Mouse (Mus musculus) Patski (cell line): ENCODE measurements around the gene Pcx. TPM values are rescaled to one million over a fixed set of nuclear protein-coding genes. Genes with fewer than 3 reads are reported as not detected.

ENCODE experiments used
- ATAC-seq: fragments of 100-300 bp; one replicate; pipeline ENCODE4 v1.8.0; 2021
- CTCF ChIA-PET: fragments of 350-600 bp; sonication (Branson Sonifier 250); formaldehyde crosslinking; loops from one replicate; lab custom pipeline; 2022; ENCODE audit warnings: inconsistent platforms; lab: Charles Lee
- POLR2A ChIA-PET: fragments of 350-600 bp; sonication (Branson Sonifier 250); formaldehyde crosslinking; loops from one replicate; lab custom pipeline; 2022; ENCODE audit warnings: antibody characterized with exemption, inconsistent platforms; lab: Charles Lee
- DNase-seq: peaks from one replicate; pipeline ENCODE4 v3.0.0-alpha.2; 2011; ENCODE audit warnings: low read depth, low spot score
- H3K27me3 ChIP-seq: fragments of 371-371 bp; one replicate; pipeline ENCODE4 v1.5.1; 2021
- CTCF ChIP-seq: fragments of 100-300 bp; IDR thresholded peaks from one replicate; pipeline ENCODE4 v1.5.1; 2021
- in situ Hi-C: fragments of 300-500 bp; cut with MboI; formaldehyde crosslinking; loops from 3 replicates; pipeline ENCODE4 v1.11.1; 2018; ENCODE audit warnings: low pct_unique_long_range_greater_than_20kb, mixed read lengths
- polyA plus RNA-seq: library from polyadenylated mRNA; unstranded; gene quantifications from one replicate; pipeline ENCODE4 v1.2.3, GENCODE M21; 2021

Gene Pcx
- polyA plus RNA-seq, 1 experiment from 2014 or later, result 21.5 TPM

DNA sequence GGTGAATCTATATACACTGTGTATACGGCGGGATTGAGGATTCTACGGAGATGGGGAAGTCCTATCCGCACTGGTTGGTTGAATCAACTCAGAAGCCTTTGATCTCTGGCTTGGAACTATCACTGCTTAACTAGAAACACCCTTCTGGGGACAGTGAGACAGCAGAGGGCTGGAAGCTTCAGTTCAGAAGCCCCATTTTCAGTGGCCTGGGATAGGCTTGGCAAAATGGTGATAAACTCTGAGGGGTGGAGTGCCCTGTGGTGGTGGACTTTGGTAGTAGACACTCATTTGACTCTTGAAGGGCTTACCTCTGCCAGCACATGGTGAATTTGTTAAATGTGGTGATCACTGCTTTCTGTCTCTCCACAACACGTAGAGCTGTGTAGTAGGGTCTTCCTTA is 55.4 kb downstream of the Pcx start:
- no peak for ATAC-seq
- POLR2A ChIA-PET, result no interaction called here
- no peak for TF ChIP-seq CTCF
- in situ Hi-C loops, result no loop called here
- DNase-seq, result no peak
- CTCF ChIA-PET, result interaction anchor here (0.8 kb wide), 1 partner anchor 10 kb away, joined by 3 read pairs; no protein-coding TSS in a partner anchor
- H3K27me3 ChIP-seq, result no peaks in the 10 kb centered on the region

DNA sequence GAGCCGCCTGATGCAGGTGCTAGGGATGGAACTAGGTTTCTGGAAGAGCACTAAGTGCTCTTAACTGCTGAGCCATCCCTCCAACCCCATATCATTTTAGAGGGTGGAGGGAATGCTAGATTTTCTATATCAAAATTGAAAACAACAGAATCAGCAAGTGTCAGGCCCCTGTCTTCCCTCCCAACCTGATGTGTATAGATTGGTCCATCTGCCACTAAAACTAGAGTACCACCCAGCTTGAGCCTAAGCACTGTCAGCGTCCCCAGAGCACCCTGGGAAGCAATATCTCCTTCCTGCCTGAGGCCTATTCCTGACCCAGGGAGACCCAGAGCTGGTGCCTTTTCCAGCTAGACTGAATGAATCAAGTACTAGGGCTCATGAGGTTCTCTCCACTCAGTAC is 56.6 kb downstream of the Pcx start:
- CTCF ChIA-PET, result interaction anchor here (0.6 to 1.4 kb wide), 3 partner anchors 9 to 70 kb away, joined by 3 to 4 read pairs (median 3); no protein-coding TSS in a partner anchor
- in situ Hi-C loops, result no loop called here

DNA sequence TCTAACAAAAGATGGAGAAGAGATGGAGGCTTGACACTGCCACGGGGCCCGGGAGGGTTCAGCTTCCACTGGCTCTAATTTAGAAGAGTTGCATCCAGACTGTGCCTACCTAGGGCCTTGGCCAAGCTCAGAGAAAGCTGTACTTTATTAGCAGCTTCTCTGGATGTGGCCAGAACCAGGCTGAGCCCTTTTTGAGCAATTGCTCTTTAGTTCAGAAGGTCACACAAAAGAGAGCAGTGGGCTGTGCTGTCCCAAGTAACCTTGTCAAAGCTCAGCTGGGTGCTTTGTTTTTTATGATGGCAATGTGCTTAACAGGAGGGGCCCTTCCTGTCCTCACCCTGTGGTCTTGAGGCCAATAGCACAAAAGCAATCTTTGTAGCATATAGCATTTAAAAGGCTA is 57.4 kb downstream of the Pcx start:
- H3K27me3 ChIP-seq, result no peaks in the 10 kb centered on the region
- TF ChIP-seq CTCF, result no peak
- in situ Hi-C loops, result no loop called here
- ChIA-PET CTCF (interaction anchor here (1.2 to 1.4 kb wide), 2 partner anchors 21 to 71 kb away, joined by 3 to 4 read pairs; no protein-coding TSS in a partner anchor), POLR2A (interaction anchor here (0.6 kb wide), 1 partner anchor 23 kb away, joined by 3 read pairs; no protein-coding TSS in a partner anchor)
- ATAC-seq (no peak), DNase-seq (no peak)

More for the DNA sequence above, 56.6 kb downstream of the Pcx start:
- H3K27me3 ChIP-seq, result no peaks in the 10 kb centered on the region
- POLR2A ChIA-PET, result interaction anchor here (0.6 kb wide), 2 partner anchors 11 to 24 kb away, joined by 3 read pairs; no protein-coding TSS in a partner anchor
- ATAC-seq (no peak), DNase-seq (no peak)
- no peak for TF ChIP-seq CTCF

DNA sequence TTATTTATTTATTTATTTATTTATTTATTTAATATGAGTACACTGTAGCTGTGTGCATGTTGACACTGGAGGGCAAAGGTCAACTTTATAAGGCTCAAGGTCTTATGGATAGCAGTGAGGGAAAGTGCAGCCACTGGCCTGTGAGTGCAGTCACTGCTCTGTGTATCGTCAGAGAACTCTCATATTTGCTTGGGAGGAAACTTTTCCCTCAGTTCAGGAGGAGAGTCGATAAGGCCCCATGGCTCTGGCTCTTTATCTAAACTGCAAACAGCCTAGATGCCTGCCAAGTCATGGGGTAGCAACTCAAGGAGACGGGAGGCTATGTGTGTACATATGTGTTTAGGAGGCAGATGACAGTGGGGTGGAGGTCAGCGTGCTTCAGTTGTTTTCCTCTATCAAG is 58.6 kb downstream of the Pcx start:
- H3K27me3 ChIP-seq, result no peaks in the 10 kb centered on the region
- ChIA-PET CTCF (no interaction called here), POLR2A (no interaction called here)
- DNase-seq, result no peak
- no peak for TF ChIP-seq CTCF
- no peak for ATAC-seq
- in situ Hi-C loops, result no loop called here

DNA sequence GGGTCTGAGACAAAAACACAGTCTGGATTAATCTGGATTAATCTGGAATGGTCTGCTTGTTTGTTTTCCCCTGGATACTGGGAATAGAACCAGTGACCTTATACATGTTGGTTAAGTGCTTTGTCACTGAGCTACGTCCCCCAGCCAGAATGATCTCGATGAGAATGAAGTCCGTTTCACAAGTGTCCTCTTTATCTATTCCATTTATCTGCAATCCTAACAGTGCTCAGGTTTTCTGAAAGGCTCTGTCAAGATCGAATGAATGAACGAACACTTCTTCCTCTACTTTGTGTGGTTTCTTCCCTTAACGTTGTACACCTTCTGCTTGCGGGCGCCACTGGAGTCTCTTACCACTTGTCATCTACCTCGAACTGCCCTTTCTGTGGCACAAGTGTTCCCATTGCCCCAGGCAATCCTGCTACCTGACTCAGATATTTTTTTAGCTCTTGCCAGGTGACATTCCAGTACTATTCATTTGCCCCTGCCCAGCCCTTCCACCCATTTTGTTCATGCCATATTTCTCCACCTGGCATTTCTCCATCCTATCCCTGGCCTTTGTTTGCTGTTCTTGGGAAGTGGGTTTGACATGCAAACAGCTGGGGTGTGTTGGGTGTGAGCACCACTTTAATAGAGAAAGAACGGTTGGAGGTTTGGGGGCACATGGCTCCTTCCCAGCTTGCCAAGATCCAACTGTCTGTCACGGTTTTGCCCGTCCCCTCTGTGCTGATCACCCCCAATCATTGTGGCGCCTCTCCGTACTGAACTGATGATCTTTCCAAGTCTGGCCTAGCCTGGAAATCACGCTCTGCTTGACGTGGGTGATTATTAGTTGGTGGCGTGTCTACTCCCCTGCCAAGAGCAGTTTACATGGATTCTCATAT is 59.3 kb downstream of the Pcx start:
- ATAC-seq (no peak), DNase-seq (no peak)
- ChIA-PET POLR2A (no interaction called here), CTCF (interaction anchor here (2.5 kb wide), 1 partner anchor 12 kb away, joined by 12 read pairs; no protein-coding TSS in a partner anchor)
- H3K27me3 ChIP-seq, result no peaks in the 10 kb centered on the region
- TF ChIP-seq CTCF, result no peak
- in situ Hi-C loops, result no loop called here

DNA sequence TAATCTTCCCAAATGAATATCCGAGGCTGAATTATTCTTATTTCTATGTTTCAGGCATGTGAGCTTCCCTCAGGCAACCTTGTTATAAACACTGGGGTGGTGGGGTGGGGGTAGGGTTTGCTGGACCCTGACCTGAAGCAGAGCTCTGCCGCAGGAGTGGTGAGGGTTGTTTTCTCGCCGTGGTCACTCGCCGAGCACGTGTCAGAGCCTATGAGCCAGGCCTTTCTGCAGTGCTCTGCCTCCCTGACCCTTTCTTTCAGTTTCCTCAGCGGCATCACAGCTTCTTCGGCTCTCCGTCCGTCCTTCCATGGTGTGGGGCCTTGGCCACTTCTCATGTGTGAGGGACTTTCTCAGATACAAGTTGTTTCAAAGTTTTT is 60.0 kb downstream of the Pcx start:
- in situ Hi-C loops, result no loop called here
- DNase-seq (no peak), ATAC-seq (no peak)
- ChIA-PET CTCF (interaction anchor here (2.5 kb wide), 1 partner anchor 12 kb away, joined by 12 read pairs; no protein-coding TSS in a partner anchor), POLR2A (no interaction called here)
- TF ChIP-seq CTCF, result no peak
- no peaks in the 10 kb centered on the region for H3K27me3 ChIP-seq

DNA sequence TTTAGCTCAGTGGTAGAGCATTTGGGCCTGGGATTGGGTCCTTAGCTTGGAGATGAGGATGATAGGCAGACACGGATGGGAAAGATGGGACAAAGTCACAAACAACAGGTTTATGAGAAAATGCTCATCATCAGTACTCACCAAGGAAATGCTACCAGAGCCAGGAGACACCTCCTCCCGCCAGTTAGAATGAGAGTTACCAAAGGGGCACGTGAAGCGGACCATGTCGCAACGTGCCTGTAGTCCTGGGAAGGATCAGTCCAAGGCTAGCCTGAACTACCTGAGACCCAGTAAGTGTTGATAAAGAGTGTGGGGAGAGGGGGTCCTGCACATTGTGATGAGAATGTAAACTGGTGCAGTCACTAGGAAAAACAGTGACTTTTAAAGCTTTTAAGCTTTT is 60.5 kb downstream of the Pcx start:
- no peak for TF ChIP-seq CTCF
- in situ Hi-C loops, result no loop called here
- DNase-seq (no peak), ATAC-seq (no peak)
- ChIA-PET CTCF (interaction anchor here (0.6 to 2.5 kb wide), 4 partner anchors 11 to 73 kb away, joined by 3 to 12 read pairs (median 6); partner anchors contain the start of gene 2010003K11Rik), POLR2A (no interaction called here)
- H3K27me3 ChIP-seq, result no peaks in the 10 kb centered on the region

DNA sequence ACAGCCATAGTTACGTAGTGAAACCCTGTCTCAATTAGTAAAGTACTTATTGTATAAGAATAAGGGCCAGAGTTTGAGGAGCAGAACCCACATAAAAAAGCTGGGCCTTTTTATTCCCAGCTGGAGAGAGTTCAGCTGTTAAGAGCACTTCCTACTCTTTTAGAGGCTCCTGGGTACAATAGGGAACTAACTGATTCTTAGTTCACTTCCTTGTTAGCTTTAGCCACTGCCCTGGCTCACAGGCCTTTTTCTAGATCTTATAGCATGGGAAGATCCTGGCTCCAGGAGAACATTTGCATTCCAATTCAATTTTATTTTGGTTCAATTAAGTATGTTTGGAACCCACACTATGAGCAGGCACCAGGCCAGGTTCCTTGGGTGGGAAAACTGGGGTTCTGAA is 61.4 kb downstream of the Pcx start:
- in situ Hi-C loops, result no loop called here

DNA sequence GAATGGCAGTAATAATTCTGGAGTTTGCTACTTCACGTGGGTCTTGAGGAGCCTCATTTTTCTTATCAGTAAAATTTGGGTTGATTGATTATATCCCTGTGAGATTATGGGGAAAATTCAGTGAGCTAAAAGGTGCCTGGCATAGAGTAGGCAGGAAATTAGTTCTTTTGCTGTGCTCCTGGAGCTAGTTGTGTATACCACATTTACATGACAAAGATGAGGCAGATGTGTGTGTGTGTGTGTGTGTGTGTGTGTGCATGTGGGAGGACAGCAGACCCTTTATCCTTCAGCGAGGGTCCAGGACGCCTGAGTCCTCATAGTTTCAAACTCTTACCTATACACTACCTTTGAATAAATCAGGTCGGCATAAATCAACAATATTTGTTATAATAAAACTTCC is 61.8 kb downstream of the Pcx start:
- H3K27me3 ChIP-seq, result no peaks in the 10 kb centered on the region
- in situ Hi-C loops, result no loop called here
- TF ChIP-seq CTCF, result no peak
- ATAC-seq (no peak), DNase-seq (no peak)
- ChIA-PET POLR2A (interaction anchor here (1.4 kb wide), 1 partner anchor 55 kb away, joined by 3 read pairs; no protein-coding TSS in a partner anchor), CTCF (interaction anchor here (1.6 to 2.5 kb wide), 3 partner anchors 10 to 74 kb away, joined by 5 to 12 read pairs (median 7); partner anchors contain the start of gene 2010003K11Rik)

More for the DNA sequence above, 61.4 kb downstream of the Pcx start:
- POLR2A ChIA-PET, result interaction anchor here (1.4 kb wide), 1 partner anchor 55 kb away, joined by 3 read pairs; no protein-coding TSS in a partner anchor
- no peak for TF ChIP-seq CTCF
- CTCF ChIA-PET, result interaction anchor here (1.6 to 2.5 kb wide), 3 partner anchors 10 to 73 kb away, joined by 5 to 12 read pairs (median 7); partner anchors contain the start of gene 2010003K11Rik
- DNase-seq (no peak), ATAC-seq (no peak)
- H3K27me3 ChIP-seq, result no peaks in the 10 kb centered on the region

DNA sequence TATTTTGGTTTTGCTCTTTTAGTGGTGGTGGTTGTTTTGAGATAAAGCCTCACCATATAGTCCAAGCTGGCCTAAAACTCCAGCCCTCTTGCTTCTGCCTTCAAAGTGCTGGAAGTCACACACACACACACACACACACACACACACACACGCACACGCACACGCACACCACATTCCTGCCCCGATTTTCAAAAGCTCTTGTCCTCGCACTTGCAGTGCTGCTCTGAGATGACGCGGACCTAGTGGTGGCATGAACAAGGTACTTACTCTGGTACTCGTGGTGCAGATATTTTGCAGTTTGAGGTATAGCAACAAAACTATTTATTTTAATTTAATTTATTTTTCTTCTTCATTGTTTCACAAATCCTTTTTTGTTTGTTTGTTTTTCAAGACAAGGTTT is 62.2 kb downstream of the Pcx start:
- no peak for DNase-seq
- H3K27me3 ChIP-seq, result no peaks in the 10 kb centered on the region
- no peak for TF ChIP-seq CTCF
- ChIA-PET CTCF (interaction anchor here (1.7 kb wide), 1 partner anchor 74 kb away, joined by 7 read pairs; the partner anchor contains the start of gene 2010003K11Rik), POLR2A (interaction anchor here (1.4 kb wide), 1 partner anchor 54 kb away, joined by 3 read pairs; no protein-coding TSS in a partner anchor)
- ATAC-seq, result no peak
- in situ Hi-C loops, result no loop called here
